Mouse (Mus musculus): ENCODE measurements around the gene Cbx7.
A peak's percentile ranks its signal among the peaks of the same experiment; 100 is the strongest.

The Cbx7 gene

GRCm38 (mm10) chr15:79970940-79971339, at the start of gene Cbx7:
Gene Cbx7, minus strand, starts transcription at chr15:79971119.
- no peak for DNase-seq (ENCODE audit: low spot score)

- no peak for DNase-seq (ENCODE audit: low spot score)
Measured at GRCm38 (mm10) chr15:80020516-80020915, 49.6 kb upstream of the Cbx7 start.

- DNase-seq (ENCODE audit: low spot score): no peak
Measured at GRCm38 (mm10) chr15:80019625-80020024, 48.7 kb upstream of the Cbx7 start.

- no peak for DNase-seq (ENCODE audit: low spot score)
Measured at GRCm38 (mm10) chr15:80019220-80019619, 48.3 kb upstream of the Cbx7 start.

- DNase-seq (ENCODE audit: low spot score): no peak
Measured at GRCm38 (mm10) chr15:80016563-80017301, 45.8 kb upstream of the Cbx7 start.

- DNase-seq (ENCODE audit: low spot score): no peak
Measured at GRCm38 (mm10) chr15:80015211-80015952, 44.5 kb upstream of the Cbx7 start.

- peak; percentile 30 for DNase-seq (ENCODE audit: low spot score)
Measured at GRCm38 (mm10) chr15:80014321-80015210, 43.6 kb upstream of the Cbx7 start, which contains the start of gene Pdgfb. Gene Pdgfb, minus strand, starts transcription at chr15:80014977.

- DNase-seq (ENCODE audit: low spot score): no peak
Measured at GRCm38 (mm10) chr15:80014031-80014320, 43.1 kb upstream of the Cbx7 start.

- DNase-seq (ENCODE audit: low spot score): no peak
Measured at GRCm38 (mm10) chr15:80013256-80014030, 42.5 kb upstream of the Cbx7 start.

GRCm38 (mm10) chr15:80012527-80013201, 41.7 kb upstream of the Cbx7 start:
- DNase-seq (ENCODE audit: low spot score): peak; percentile 67

- DNase-seq (ENCODE audit: low spot score): peak; percentile 42
Measured at GRCm38 (mm10) chr15:80011778-80012526, 41.0 kb upstream of the Cbx7 start.

- DNase-seq (ENCODE audit: low spot score): no peak
Measured at GRCm38 (mm10) chr15:80011194-80011593, 40.3 kb upstream of the Cbx7 start.

GRCm38 (mm10) chr15:80010182-80010558, 39.3 kb upstream of the Cbx7 start:
- DNase-seq (ENCODE audit: low spot score): no peak

- no peak for DNase-seq (ENCODE audit: low spot score)
Measured at GRCm38 (mm10) chr15:80009421-80010181, 38.7 kb upstream of the Cbx7 start.

GRCm38 (mm10) chr15:80008461-80008860, 37.5 kb upstream of the Cbx7 start:
- DNase-seq (ENCODE audit: low spot score): no peak

GRCm38 (mm10) chr15:80006156-80006555, 35.2 kb upstream of the Cbx7 start:
- no peak for DNase-seq (ENCODE audit: low spot score)

- DNase-seq (ENCODE audit: low spot score): no peak
Measured at GRCm38 (mm10) chr15:80005436-80005835, 34.5 kb upstream of the Cbx7 start.

- no peak for DNase-seq (ENCODE audit: low spot score)
Measured at GRCm38 (mm10) chr15:80004644-80005340, 33.9 kb upstream of the Cbx7 start.

- DNase-seq (ENCODE audit: low spot score): no peak
Measured at GRCm38 (mm10) chr15:80003581-80003980, 32.7 kb upstream of the Cbx7 start.

Data from ovary, postnatal 14 days (tissue).